Mouse (Mus musculus) myocyte (in vitro differentiated cells): ENCODE measurements around the gene Inka2.

ENCODE experiments used
- MAX ChIP-seq: IDR thresholded peaks from one replicate; pipeline ENCODE4 v1.6.1; 2011; ENCODE audit warnings: low read depth, mild to moderate bottlenecking, control low read depth
- POLR2A ChIP-seq: IDR thresholded peaks from one replicate; pipeline ENCODE4 v1.6.1; 2011; ENCODE audit warnings: low read depth, mild to moderate bottlenecking, control low read depth, moderate library complexity; ENCODE audit not compliant: insufficient read length
- POLR2AphosphoS2 ChIP-seq: IDR thresholded peaks from one replicate; pipeline ENCODE4 v1.6.1; 2011; ENCODE audit warnings: low read depth, control low read depth; ENCODE audit not compliant: insufficient read length
- REST ChIP-seq: IDR thresholded peaks from one replicate; pipeline ENCODE4 v1.6.1; 2011; ENCODE audit warnings: mild to moderate bottlenecking, control low read depth, moderate library complexity; ENCODE audit not compliant: insufficient read depth, insufficient read length
- TCF12 ChIP-seq: IDR thresholded peaks from one replicate; pipeline ENCODE4 v1.6.1; 2011; ENCODE audit warnings: mild to moderate bottlenecking, control low read depth; ENCODE audit not compliant: poor library complexity, insufficient read depth, severe bottlenecking
- USF1 ChIP-seq: IDR thresholded peaks from one replicate; pipeline ENCODE4 v1.6.1; 2011; ENCODE audit warnings: low read depth, mild to moderate bottlenecking, control low read depth, moderate library complexity

DNA sequence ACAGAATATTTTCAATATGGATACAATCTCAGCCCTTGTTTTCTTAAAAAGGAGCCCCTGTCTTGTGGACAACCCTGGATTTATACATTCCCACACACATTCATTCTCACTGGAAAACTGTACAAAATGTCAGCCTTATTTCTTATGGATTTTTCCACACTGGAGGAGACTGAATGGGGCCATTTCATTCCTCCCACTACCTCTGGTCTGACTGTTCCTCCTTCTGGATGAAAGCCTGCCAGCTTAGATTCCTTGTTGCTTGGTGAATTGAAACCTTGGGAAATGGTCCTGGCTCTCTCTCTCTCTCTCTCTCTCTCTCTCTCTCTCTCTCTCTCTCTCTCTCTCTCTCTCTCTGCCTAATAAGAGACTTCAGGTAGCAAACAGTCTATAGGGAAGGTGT lies 8.4 kb downstream of the Inka2 start:
- TF ChIP-seq POLR2A, result no peak
- no peak for TF ChIP-seq POLR2AphosphoS2
- TF ChIP-seq REST, result no peak
- no peak for TF ChIP-seq TCF12
- TF ChIP-seq MAX, result no peak
- TF ChIP-seq USF1, result no peak
